Mouse (Mus musculus) naive thymus-derived CD4-positive, alpha-beta T cell, adult 5 months (primary cell): ENCODE results near the gene Ace. TPM values are rescaled to one million over a fixed set of nuclear protein-coding genes. Genes with fewer than 3 reads are reported as not detected.

Experiments
- polyA plus RNA-seq: library from polyadenylated mRNA; unstranded; fragments of 100-300 nt; shearing (Covaris generic); gene quantifications from one replicate; pipeline ENCODE4 v1.2.1, GENCODE M21; 2017

The Ace gene
- polyA plus RNA-seq, result not detected

DNA sequence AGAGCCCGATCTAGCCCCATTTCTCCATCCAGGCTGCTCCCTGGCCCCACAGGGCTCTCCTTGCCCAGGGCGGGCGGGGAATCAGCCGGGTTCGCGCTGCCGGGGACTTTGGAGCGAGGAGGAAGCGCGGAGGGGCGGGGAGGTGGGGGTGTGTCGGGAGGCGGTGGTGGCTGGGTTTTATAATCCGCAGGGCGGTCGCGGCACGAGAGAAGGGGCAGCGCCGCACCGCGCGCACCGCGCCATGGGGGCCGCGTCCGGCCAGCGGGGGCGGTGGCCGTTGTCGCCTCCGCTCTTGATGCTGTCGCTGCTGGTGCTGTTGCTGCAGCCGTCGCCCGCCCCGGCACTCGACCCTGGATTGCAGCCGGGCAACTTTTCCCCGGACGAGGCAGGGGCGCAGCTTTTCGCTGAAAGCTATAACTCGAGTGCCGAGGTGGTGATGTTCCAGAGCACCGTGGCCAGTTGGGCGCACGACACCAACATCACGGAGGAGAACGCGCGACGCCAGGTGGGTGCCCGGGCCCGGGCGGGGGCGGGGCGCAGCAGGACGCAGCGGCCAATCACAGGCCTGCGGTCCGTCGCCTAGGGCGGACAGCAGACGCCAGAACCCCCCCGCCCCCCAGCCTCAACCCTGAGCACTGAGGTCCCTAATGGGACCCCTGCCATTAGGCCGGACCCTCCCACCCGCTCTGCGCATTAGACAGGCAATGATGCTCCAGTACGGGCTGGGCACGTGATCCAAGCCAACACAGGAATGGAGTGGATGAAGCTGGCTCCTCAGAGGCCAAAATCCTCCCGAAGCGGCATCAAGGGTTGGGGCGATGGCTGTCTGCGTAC is at the start of gene Ace:
Ace (plus strand) TSS at position 205 of the 834 bp plus-strand sequence.

GRCm38 (mm10) chr11:105952911-105953386 is 14.8 kb upstream of the Ace start, which contains the start of gene Cyb561:
Cyb561 (minus strand) TSS chr11:105953336.

GRCm38 (mm10) chr11:105994375-105994774 is 26.6 kb downstream of the Ace start, which contains the start of gene Ace3:
Ace3 (plus strand) TSS chr11:105994675.

DNA sequence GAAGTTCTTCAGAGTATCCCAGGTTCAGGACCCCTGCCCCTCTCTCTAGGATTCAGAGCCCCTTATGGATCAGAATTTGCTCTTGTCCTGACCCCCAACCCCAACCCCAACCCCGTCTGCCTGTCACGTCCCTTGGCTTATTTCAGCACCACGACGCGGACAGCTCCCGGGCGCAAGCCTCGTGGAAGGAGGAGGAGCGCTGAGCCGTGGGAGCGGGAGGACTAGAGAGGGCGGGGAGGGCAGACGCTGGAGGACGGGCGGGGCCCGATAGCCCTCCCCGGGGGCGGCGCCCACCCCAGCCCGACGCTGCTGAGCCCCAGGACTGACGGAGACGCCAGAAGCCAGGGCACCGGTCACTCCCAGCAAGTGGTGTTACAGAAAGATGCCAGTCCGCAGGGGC is 40.1 kb downstream of the Ace start, which contains the start of gene Kcnh6:
Kcnh6 (plus strand) TSS at position 304 of the 400 bp plus-strand sequence.

GRCm38 (mm10) chr11:106036548-106037417 is 69.0 kb downstream of the Ace start, which contains the start of gene Dcaf7:
Dcaf7 (plus strand) TSS chr11:106036872.

Other genes starting within 250 kb of the Ace start
- 0.37 TPM for gene Cyb561, start 14.6 kb upstream of the Ace start, polyA plus RNA-seq
- gene Ace3, start 26.7 kb downstream of the Ace start, polyA plus RNA-seq, result not detected
- 0.14 TPM for gene Kcnh6, start 40.2 kb downstream of the Ace start, polyA plus RNA-seq
- 101 TPM for gene Dcaf7, start 68.9 kb downstream of the Ace start, polyA plus RNA-seq
- 7.3 TPM for gene Taco1, start 98.1 kb downstream of the Ace start, polyA plus RNA-seq
- gene Map3k3, start 116.7 kb downstream of the Ace start, polyA plus RNA-seq, result 201 TPM
- 1.7 TPM for gene Gm10840, start 192.9 kb downstream of the Ace start, polyA plus RNA-seq
- gene Limd2, start 192.9 kb downstream of the Ace start, polyA plus RNA-seq, result 1,361 TPM
- gene Strada, start 234.2 kb downstream of the Ace start, polyA plus RNA-seq, result 26.2 TPM
- gene Ccdc47, start 248.4 kb downstream of the Ace start, polyA plus RNA-seq, result 71.3 TPM
- gene Ddx42, start 249.0 kb downstream of the Ace start, polyA plus RNA-seq, result 124 TPM